Mouse (Mus musculus): ENCODE data around the gene Haus6. TPM values are rescaled to one million over a fixed set of nuclear protein-coding genes. Genes with fewer than 3 reads are reported as not detected.

Gene Haus6
- polyA plus RNA-seq, 1 experiment from 2014 or later: 33.4 TPM

GRCm38 (mm10) chr4:86558228-86558627 is 53.6 kb downstream of the Haus6 start, which contains the start of gene Saxo1:
Gene Saxo1, minus strand, starts transcription at chr4:86558328.
- H3K27me3 ChIP-seq (ENCODE audit: poor library complexity, severe bottlenecking): no peaks in the 10 kb centered on the region
- no peaks in the 10 kb centered on the region for H3K36me3 ChIP-seq (replicated peaks)
- no peaks in the 10 kb centered on the region for H3K9me3 ChIP-seq
- 86% methylated on average over 7 of the region's 7 CpGs for WGBS
- H3K27ac ChIP-seq: no peak within 1 kb of the TSS
- no peak within 1 kb of the TSS for H3K4me3 ChIP-seq
- no peak for DNase-seq (ENCODE audit: extremely low spot score, low spot score)
- no peaks in the 10 kb centered on the region for H3K4me1 ChIP-seq

GRCm38 (mm10) chr4:86557371-86557770 is 54.5 kb downstream of the Haus6 start:
- no peaks in the 10 kb centered on the region for H3K36me3 ChIP-seq (replicated peaks)
- no peak for DNase-seq (ENCODE audit: extremely low spot score, low spot score)
- no peaks in the 10 kb centered on the region for H3K9me3 ChIP-seq
- no peak overlapping the region for H3K4me3 ChIP-seq
- H3K27ac ChIP-seq: no peak overlapping the region
- H3K4me1 ChIP-seq: no peaks in the 10 kb centered on the region
- WGBS: 75% methylated on average over 7 of the region's 7 CpGs
- H3K27me3 ChIP-seq (ENCODE audit: poor library complexity, severe bottlenecking): no peaks in the 10 kb centered on the region

- Histone ChIP-seq H3K27ac (no peak overlapping the region), H3K4me1 (no peaks in the 10 kb centered on the region), H3K4me3 (no peak overlapping the region), H3K36me3 (replicated peaks) (no peaks in the 10 kb centered on the region), H3K9me3 (no peaks in the 10 kb centered on the region), H3K27me3 (ENCODE audit: poor library complexity, severe bottlenecking) (no peaks in the 10 kb centered on the region)
- no peak for DNase-seq (ENCODE audit: extremely low spot score, low spot score)
- 31% methylated on average over 6 of the region's 6 CpGs for WGBS
Measured at GRCm38 (mm10) chr4:86555035-86555707, 56.7 kb downstream of the Haus6 start.

GRCm38 (mm10) chr4:86548332-86548731 is 63.5 kb downstream of the Haus6 start:
- 90% methylated on average over 9 of the region's 9 CpGs for WGBS
- H3K27ac ChIP-seq: no peak overlapping the region

GRCm38 (mm10) chr4:86545615-86546014 is 66.2 kb downstream of the Haus6 start:
- no peaks in the 10 kb centered on the region for H3K27me3 ChIP-seq (ENCODE audit: poor library complexity, severe bottlenecking)
- WGBS: 64% methylated on average over 5 of the region's 5 CpGs
- H3K27ac ChIP-seq: no peak overlapping the region
- H3K4me1 ChIP-seq: no peaks in the 10 kb centered on the region
- no peak for DNase-seq (ENCODE audit: extremely low spot score, low spot score)
- no peak overlapping the region for H3K4me3 ChIP-seq
- no peaks in the 10 kb centered on the region for H3K9me3 ChIP-seq
- no peaks in the 10 kb centered on the region for H3K36me3 ChIP-seq (replicated peaks)

More at GRCm38 (mm10) chr4:86548332-86548731, 63.5 kb downstream of the Haus6 start:
- DNase-seq (ENCODE audit: extremely low spot score, low spot score): no peak
- Histone ChIP-seq H3K4me1 (no peaks in the 10 kb centered on the region), H3K4me3 (no peak overlapping the region), H3K36me3 (replicated peaks) (no peaks in the 10 kb centered on the region), H3K27me3 (ENCODE audit: poor library complexity, severe bottlenecking) (no peaks in the 10 kb centered on the region), H3K9me3 (no peaks in the 10 kb centered on the region)

GRCm38 (mm10) chr4:86543999-86544398 is 67.9 kb downstream of the Haus6 start:
- no peak for DNase-seq (ENCODE audit: extremely low spot score, low spot score)
- Histone ChIP-seq H3K4me3 (no peak overlapping the region), H3K36me3 (replicated peaks) (no peaks in the 10 kb centered on the region), H3K27me3 (ENCODE audit: poor library complexity, severe bottlenecking) (no peaks in the 10 kb centered on the region), H3K4me1 (no peaks in the 10 kb centered on the region), H3K27ac (no peak overlapping the region), H3K9me3 (no peaks in the 10 kb centered on the region)
- WGBS: 83% methylated on average over 3 of the region's 3 CpGs

GRCm38 (mm10) chr4:86541573-86541972 is 70.3 kb downstream of the Haus6 start:
- H3K9me3 ChIP-seq: no peaks in the 10 kb centered on the region
- no peak overlapping the region for H3K4me3 ChIP-seq
- no peak overlapping the region for H3K27ac ChIP-seq
- WGBS: 86% methylated on average over 1 of the region's 1 CpGs
- no peaks in the 10 kb centered on the region for H3K36me3 ChIP-seq (replicated peaks)
- H3K27me3 ChIP-seq (ENCODE audit: poor library complexity, severe bottlenecking): no peaks in the 10 kb centered on the region
- H3K4me1 ChIP-seq: no peaks in the 10 kb centered on the region
- no peak for DNase-seq (ENCODE audit: extremely low spot score, low spot score)

- Histone ChIP-seq H3K27me3 (ENCODE audit: poor library complexity, severe bottlenecking) (no peaks in the 10 kb centered on the region), H3K27ac (no peak overlapping the region), H3K4me1 (0 out of 2 replicates have a peak, but pooled peaks cover 3% of the 10 kb centered on the region), H3K4me3 (no peak overlapping the region), H3K9me3 (no peaks in the 10 kb centered on the region), H3K36me3 (replicated peaks) (no peaks in the 10 kb centered on the region)
- DNase-seq (ENCODE audit: extremely low spot score, low spot score): no peak
- 92% methylated on average over 5 of the region's 5 CpGs for WGBS
Measured at GRCm38 (mm10) chr4:86538936-86539335, 72.9 kb downstream of the Haus6 start.

GRCm38 (mm10) chr4:86537972-86538371 is 73.9 kb downstream of the Haus6 start:
- WGBS: 45% methylated on average over 4 of the region's 4 CpGs
- no peak for DNase-seq (ENCODE audit: extremely low spot score, low spot score)

GRCm38 (mm10) chr4:86534091-86534481 is 77.8 kb downstream of the Haus6 start:
- DNase-seq (ENCODE audit: extremely low spot score, low spot score): no peak
- no peak overlapping the region for H3K27ac ChIP-seq
- 72% methylated on average over 5 of the region's 5 CpGs for WGBS
- H3K4me1 ChIP-seq: 0 out of 2 replicates have a peak, but pooled peaks cover 3% of the 10 kb centered on the region
- H3K27me3 ChIP-seq (ENCODE audit: poor library complexity, severe bottlenecking): no peaks in the 10 kb centered on the region
- no peaks in the 10 kb centered on the region for H3K9me3 ChIP-seq
- H3K4me3 ChIP-seq: no peak overlapping the region
- no peaks in the 10 kb centered on the region for H3K36me3 ChIP-seq (replicated peaks)

More at GRCm38 (mm10) chr4:86537972-86538371, 73.9 kb downstream of the Haus6 start:
- Histone ChIP-seq H3K4me1 (0 out of 2 replicates have a peak, but pooled peaks cover 3% of the 10 kb centered on the region), H3K9me3 (no peaks in the 10 kb centered on the region), H3K36me3 (replicated peaks) (no peaks in the 10 kb centered on the region), H3K27me3 (ENCODE audit: poor library complexity, severe bottlenecking) (no peaks in the 10 kb centered on the region), H3K4me3 (no peak overlapping the region), H3K27ac (no peak overlapping the region)

GRCm38 (mm10) chr4:86533406-86534090 is 78.3 kb downstream of the Haus6 start:
- Histone ChIP-seq H3K4me1 (0 out of 2 replicates have a peak, but pooled peaks cover 3% of the 10 kb centered on the region), H3K27me3 (ENCODE audit: poor library complexity, severe bottlenecking) (no peaks in the 10 kb centered on the region), H3K27ac (no peak overlapping the region), H3K36me3 (replicated peaks) (no peaks in the 10 kb centered on the region), H3K9me3 (no peaks in the 10 kb centered on the region), H3K4me3 (no peak overlapping the region)
- WGBS: 80% methylated on average over 8 of the region's 8 CpGs
- DNase-seq (ENCODE audit: extremely low spot score, low spot score): no peak

- H3K9me3 ChIP-seq: no peaks in the 10 kb centered on the region
- no peaks in the 10 kb centered on the region for H3K27me3 ChIP-seq (ENCODE audit: poor library complexity, severe bottlenecking)
- peaks cover 14% of the 10 kb centered on the region for H3K4me1 ChIP-seq
- no peak overlapping the region for H3K4me3 ChIP-seq
- no peak overlapping the region for H3K27ac ChIP-seq
- no peaks in the 10 kb centered on the region for H3K36me3 ChIP-seq (replicated peaks)
- no peak for DNase-seq (ENCODE audit: extremely low spot score, low spot score)
- 83% methylated on average over 6 of the region's 6 CpGs for WGBS
Measured at GRCm38 (mm10) chr4:86529161-86529560, 82.7 kb downstream of the Haus6 start.
